ENCODE assay signal across 8 mouse cellular contexts in genomic region chr19:40477445-40477941, GRCm38 (mm10). TPM values are rescaled to one million over a fixed set of nuclear protein-coding genes. Genes with fewer than 3 reads are reported as not detected.
DNase-seq lines count a peak whose midpoint lies in the region; ATAC-seq and TF ChIP-seq lines count a peak whose summit lies in the region.

No protein-coding gene starts in this region.

- no peak overlapping the region for H3K4me2 ChIP-seq in midbrain, embryonic 13.5 days (replicated peaks)
- no peak overlapping the region for H3K4me2 ChIP-seq in midbrain, embryonic 11.5 days

- 83% methylated on average over 5 of the region's 5 CpGs for WGBS in midbrain, embryonic 13.5 days
- WGBS in midbrain, embryonic 11.5 days: 75% methylated on average over 5 of the region's 5 CpGs
- WGBS in kidney, adult 2 months: 10% methylated on average over 5 of the region's 5 CpGs

- H3K27ac ChIP-seq in midbrain, embryonic 13.5 days: no peak overlapping the region
- no peak overlapping the region for H3K27ac ChIP-seq in midbrain, embryonic 11.5 days (ENCODE audit: low read depth, low read length)
- peak overlapping the region; percentile 83 for H3K27ac ChIP-seq in kidney, adult 2 months (ENCODE audit: insufficient read depth, low read depth, low read length)

- DNase-seq in midbrain, embryonic 11.5 days (ENCODE audit: low spot score, missing footprints): no peak
- DNase-seq in heart, adult 11 months: peak; percentile 97
- DNase-seq in kidney, adult 2 months: peak; percentile 80
- no peak for DNase-seq in spleen, postnatal 10 days (ENCODE audit: low spot score in 2 of 2)
- no peak for DNase-seq in left cerebral cortex, adult 11 months (ENCODE audit: low spot score)
- no peak for DNase-seq in adrenal gland, postnatal 25 days

- no peak for TF ChIP-seq CTCF in kidney, adult 2 months (conservative IDR thresholded peaks at IDR 0.05; ENCODE audit: insufficient read depth, insufficient read length, low read depth, low read length)

- no peaks in the 10 kb centered on the region for H3K36me3 ChIP-seq in midbrain, embryonic 13.5 days
- no peaks in the 10 kb centered on the region for H3K36me3 ChIP-seq in midbrain, embryonic 11.5 days (ENCODE audit: control insufficient read depth, insufficient read depth, low read length)
- no peaks in the 10 kb centered on the region for H3K36me3 ChIP-seq in kidney, adult 2 months (ENCODE audit: control insufficient read depth, insufficient read depth, low read length)

- no peaks in the 10 kb centered on the region for H3K27me3 ChIP-seq in midbrain, embryonic 13.5 days
- H3K27me3 ChIP-seq in midbrain, embryonic 11.5 days (ENCODE audit: control insufficient read depth, insufficient read depth, low read length): no peaks in the 10 kb centered on the region
- no peaks in the 10 kb centered on the region for H3K27me3 ChIP-seq in kidney, adult 2 months (replicated peaks; ENCODE audit: control insufficient read depth, insufficient read depth, low read length)

- H3K4me1 ChIP-seq in midbrain, embryonic 13.5 days (replicated peaks): peaks cover 22% of the 10 kb centered on the region
- no peaks in the 10 kb centered on the region for H3K4me1 ChIP-seq in midbrain, embryonic 11.5 days (ENCODE audit: control insufficient read depth, insufficient read depth, low read length)
- H3K4me1 ChIP-seq in kidney, adult 2 months (ENCODE audit: control insufficient read depth, insufficient read depth, low read length): peaks cover 39% of the 10 kb centered on the region

- no peak overlapping the region for H3K4me3 ChIP-seq in midbrain, embryonic 13.5 days (replicated peaks)
- no peak overlapping the region for H3K4me3 ChIP-seq in midbrain, embryonic 11.5 days (ENCODE audit: low read depth, low read length)
- H3K4me3 ChIP-seq in kidney, adult 2 months (ENCODE audit: insufficient read depth, low read depth, low read length): no peak overlapping the region

- TF ChIP-seq POLR2A in kidney, adult 2 months (IDR thresholded peaks at IDR 0.05; ENCODE audit: low read depth, low read length): no peak

- no peak overlapping the region for H3K9ac ChIP-seq in midbrain, embryonic 13.5 days (replicated peaks)
- H3K9ac ChIP-seq in midbrain, embryonic 11.5 days (ENCODE audit: low read length): no peak overlapping the region

- ATAC-seq in midbrain, embryonic 13.5 days: peak; percentile 53; the same call in 1 of the 2 replicates
- no peak for ATAC-seq in midbrain, embryonic 11.5 days (ENCODE audit: low FRiP score)
- peak; percentile 77 for ATAC-seq in megakaryocyte, adult 5-6 weeks (ENCODE audit: poor library complexity, severe bottlenecking)

- H3K9me3 ChIP-seq in midbrain, embryonic 13.5 days: no peaks in the 10 kb centered on the region
- H3K9me3 ChIP-seq in midbrain, embryonic 11.5 days (ENCODE audit: control insufficient read depth, low read length): no peaks in the 10 kb centered on the region

RNA-seq across cellular contexts. Expression of gene Sorbs1, which starts 36.1 kb away (rescaled TPM):
- polyA plus RNA-seq in midbrain, embryonic 13.5 days (2015; fragmentation: Nextera tagmentation; extraction: Ambion mirVana): 77.6 and 78.7 TPM in 2 replicates
- 61.0 and 62.6 TPM in 2 replicates for polyA plus RNA-seq in midbrain, embryonic 11.5 days (2014; fragmentation: Nextera tagmentation; extraction: Ambion mirVana)
- 43.5 and 52.5 TPM in 2 replicates for polyA plus RNA-seq in kidney, adult 2 months (2012; rRNA removed)
- total RNA-seq in megakaryocyte, adult 5-6 weeks (2015): 1.7 and 2.1 TPM in 2 replicates
- total RNA-seq in megakaryocyte, adult 5-6 weeks (2017): 2.5 and 5.2 TPM in 2 replicates
- 66.4 and 76.7 TPM in 2 replicates for total RNA-seq in adrenal gland, postnatal 25 days (2021)

Comparison
In these comparisons a context has a peak if more than half of its experiments do, and no peak if none do; other contexts are left out.
1. DNase-seq: peak in heart, adult 11 months (single experiment) and kidney, adult 2 months (single experiment); none in midbrain, embryonic 11.5 days (single experiment), spleen, postnatal 10 days (0 of 2), left cerebral cortex, adult 11 months (single experiment) and adrenal gland, postnatal 25 days (single experiment).